ENCODE assay signal across 12 mouse cellular contexts in the genomic region with DNA sequence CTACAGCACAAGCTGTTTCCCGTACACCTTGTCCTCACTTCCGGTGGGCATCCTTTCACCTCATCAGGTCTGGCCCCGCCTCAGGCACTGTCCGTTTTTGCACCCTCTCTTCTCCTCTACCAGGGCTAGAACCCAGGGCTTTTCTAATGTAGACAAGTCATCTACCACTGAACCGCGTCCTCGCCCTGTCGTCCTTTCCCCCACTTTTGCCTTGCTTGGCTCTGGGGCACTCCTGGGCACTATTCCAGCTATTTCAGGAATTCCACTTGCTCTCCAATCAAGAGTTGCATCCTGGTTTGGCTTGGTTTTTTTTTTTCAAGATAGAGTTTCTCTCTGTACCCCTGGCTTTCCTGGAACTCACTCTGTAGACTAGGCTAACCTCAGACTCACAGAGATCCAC. TPM values are rescaled to one million over a fixed set of nuclear protein-coding genes. Genes with fewer than 3 reads are reported as not detected.
DNase-seq lines count a peak whose midpoint lies in the region; ATAC-seq and TF ChIP-seq lines count a peak whose summit lies in the region.
"Had no signal": no experiment of that assay in that cellular context is flagged by ENCODE, and none has a peak within 500 bp of the region (broad histone marks: within the 10 kb centered on the region; RNA-seq: fewer than 3 reads in every experiment).

No protein-coding gene starts in this region.

- H3K27me3 ChIP-seq in kidney, adult 2 months (replicated peaks; ENCODE audit: control insufficient read depth, insufficient read depth, low read length), result no peaks in the 10 kb centered on the region
- H3K27me3 ChIP-seq in kidney, embryonic 15.5 days, result no peaks in the 10 kb centered on the region
- H3K27me3 ChIP-seq in lung, postnatal 0 days (replicated peaks; ENCODE audit: insufficient read depth, low read length), result no peaks in the 10 kb centered on the region
- no peaks in the 10 kb centered on the region for H3K27me3 ChIP-seq in forebrain, embryonic 13.5 days
- peaks cover 4% of the 10 kb centered on the region; the same call in 1 of the 2 replicates for H3K27me3 ChIP-seq in forebrain, embryonic 12.5 days
- H3K27me3 ChIP-seq: neural tube, embryonic 13.5 days had no signal

- peak; percentile 87 for TF ChIP-seq EP300 in lung, postnatal 0 days (IDR thresholded peaks at IDR 0.05)

- H3K4me2 ChIP-seq in kidney, embryonic 15.5 days, result no peak overlapping the region
- H3K4me2 ChIP-seq in lung, postnatal 0 days (replicated peaks; ENCODE audit: low read depth, low read length), result no peak overlapping the region
- H3K4me2 ChIP-seq in forebrain, embryonic 13.5 days, result no peak overlapping the region
- no peak overlapping the region for H3K4me2 ChIP-seq in forebrain, embryonic 12.5 days
- H3K4me2 ChIP-seq: neural tube, embryonic 13.5 days had no signal

- peak overlapping the region; percentile 28; the same call in 1 of the 2 replicates for H3K27ac ChIP-seq in kidney, adult 2 months (ENCODE audit: insufficient read depth, low read depth, low read length)
- H3K27ac ChIP-seq in kidney, embryonic 15.5 days, result no peak overlapping the region
- H3K27ac ChIP-seq in lung, postnatal 0 days (ENCODE audit: low read length), result peak overlapping the region; percentile 78
- H3K27ac ChIP-seq in forebrain, embryonic 13.5 days, result no peak overlapping the region
- no peak overlapping the region for H3K27ac ChIP-seq in forebrain, embryonic 12.5 days

- no peaks in the 10 kb centered on the region for H3K36me3 ChIP-seq in kidney, adult 2 months (ENCODE audit: control insufficient read depth, insufficient read depth, low read length)
- H3K36me3 ChIP-seq in kidney, embryonic 15.5 days, result no peaks in the 10 kb centered on the region
- no peaks in the 10 kb centered on the region for H3K36me3 ChIP-seq in lung, postnatal 0 days (ENCODE audit: insufficient read depth, low read length)
- H3K36me3 ChIP-seq in forebrain, embryonic 13.5 days (ENCODE audit: poor library complexity, severe bottlenecking), result no peaks in the 10 kb centered on the region
- no peaks in the 10 kb centered on the region for H3K36me3 ChIP-seq in forebrain, embryonic 12.5 days (replicated peaks)
- H3K36me3 ChIP-seq: G1E; neural tube, embryonic 13.5 days had no signal

- no peak for TF ChIP-seq CTCF in kidney, adult 2 months (conservative IDR thresholded peaks at IDR 0.05; ENCODE audit: insufficient read depth, insufficient read length, low read depth, low read length)
- TF ChIP-seq CTCF in lung, postnatal 0 days (IDR thresholded peaks at IDR 0.05), result no peak

- H3K4me3 ChIP-seq in kidney, adult 2 months (ENCODE audit: insufficient read depth, low read depth, low read length), result no peak overlapping the region
- H3K4me3 ChIP-seq in kidney, embryonic 15.5 days (replicated peaks), result no peak overlapping the region
- H3K4me3 ChIP-seq in lung, postnatal 0 days (ENCODE audit: low read depth, low read length), result no peak overlapping the region
- no peak overlapping the region for H3K4me3 ChIP-seq in forebrain, embryonic 13.5 days
- no peak overlapping the region for H3K4me3 ChIP-seq in forebrain, embryonic 12.5 days (replicated peaks)
- H3K4me3 ChIP-seq: neural tube, embryonic 13.5 days had no signal

- 38% methylated on average over 8 of the region's 8 CpGs for WGBS in kidney, adult 2 months
- 76% methylated on average over 8 of the region's 8 CpGs for WGBS in kidney, embryonic 15.5 days
- WGBS in lung, postnatal 0 days, result 34% methylated on average over 8 of the region's 8 CpGs
- WGBS in forebrain, embryonic 13.5 days, result 90% methylated on average over 8 of the region's 8 CpGs
- 88% methylated on average over 8 of the region's 8 CpGs for WGBS in forebrain, embryonic 12.5 days

- H3K9me3 ChIP-seq in kidney, embryonic 15.5 days (replicated peaks), result no peaks in the 10 kb centered on the region
- no peaks in the 10 kb centered on the region for H3K9me3 ChIP-seq in lung, postnatal 0 days (ENCODE audit: low read length)
- H3K9me3 ChIP-seq in forebrain, embryonic 13.5 days (replicated peaks), result no peaks in the 10 kb centered on the region
- no peaks in the 10 kb centered on the region for H3K9me3 ChIP-seq in forebrain, embryonic 12.5 days
- H3K9me3 ChIP-seq: G1E; neural tube, embryonic 13.5 days had no signal

- ATAC-seq in kidney, embryonic 15.5 days (replicated peaks; ENCODE audit: low FRiP score), result no peak
- ATAC-seq in lung, postnatal 0 days, result peak; percentile 55
- ATAC-seq in forebrain, embryonic 13.5 days, result no peak
- no peak for ATAC-seq in forebrain, embryonic 12.5 days (ENCODE audit: low FRiP score)

- peaks cover 30% of the 10 kb centered on the region for H3K4me1 ChIP-seq in kidney, adult 2 months (ENCODE audit: control insufficient read depth, insufficient read depth, low read length)
- H3K4me1 ChIP-seq in kidney, embryonic 15.5 days, result peaks cover 30% of the 10 kb centered on the region
- H3K4me1 ChIP-seq in lung, postnatal 0 days (ENCODE audit: insufficient read depth, low read depth, low read length), result peaks cover 7% of the 10 kb centered on the region
- peaks cover 19% of the 10 kb centered on the region for H3K4me1 ChIP-seq in forebrain, embryonic 13.5 days
- peaks cover 17% of the 10 kb centered on the region for H3K4me1 ChIP-seq in forebrain, embryonic 12.5 days

- TF ChIP-seq POLR2A in kidney, adult 2 months (IDR thresholded peaks at IDR 0.05; ENCODE audit: low read depth, low read length), result no peak

- DNase-seq in kidney, adult 2 months, result peak; percentile 89
- peak; percentile 75 for DNase-seq in adipocyte (ENCODE audit: low spot score)
- peak; percentile 69 for DNase-seq in heart, postnatal 4 days
- peak; percentile 86 for DNase-seq in lung, postnatal 0 days (ENCODE audit: low spot score)
- DNase-seq in layer of hippocampus, adult 11-12 months (ENCODE audit: low spot score), result no peak
- DNase-seq: gastrocnemius, postnatal 36 days; thymus, postnatal 36 days had no signal

- H3K9ac ChIP-seq in kidney, embryonic 15.5 days, result no peak overlapping the region
- H3K9ac ChIP-seq in lung, postnatal 0 days (replicated peaks; ENCODE audit: low read depth), result no peak overlapping the region
- H3K9ac ChIP-seq in forebrain, embryonic 13.5 days, result no peak overlapping the region
- no peak overlapping the region for H3K9ac ChIP-seq in forebrain, embryonic 12.5 days
- H3K9ac ChIP-seq: neural tube, embryonic 13.5 days had no signal

RNA-seq across cellular contexts. Expression of a gene that starts 53.0 kb away (rescaled TPM):
- polyA plus RNA-seq in kidney, adult 2 months (2012; rRNA removed), result 11.3 and 12.7 TPM in 2 replicates
- 3.4 and 3.6 TPM in 2 replicates for polyA plus RNA-seq in kidney, embryonic 15.5 days (2015; fragmentation: Nextera tagmentation; extraction: Ambion mirVana)
- total RNA-seq in heart, postnatal 4 days (2021), result 10 to 100 TPM; 20.3 to 23.2 TPM
- 3.6 and 4.3 TPM in 2 replicates for polyA plus RNA-seq in lung, postnatal 0 days (2015; fragmentation: Nextera tagmentation; extraction: Ambion mirVana)
- polyA plus RNA-seq in forebrain, embryonic 13.5 days (2015; fragmentation: Nextera tagmentation; extraction: Ambion mirVana), result 2.2 and 2.6 TPM in 2 replicates
- 1.7 and 1.8 TPM in 2 replicates for polyA plus RNA-seq in forebrain, embryonic 12.5 days (2016; fragmentation: Nextera tagmentation; extraction: Ambion mirVana)
- total RNA-seq: G1E had no signal
- polyA plus RNA-seq: G1E had no signal

RNA-seq across cellular contexts. Expression of a gene that starts 55.5 kb away (rescaled TPM):
- 40.2 and 46.7 TPM in 2 replicates for polyA plus RNA-seq in kidney, adult 2 months (2012; rRNA removed)
- 24.6 and 26.3 TPM in 2 replicates for polyA plus RNA-seq in kidney, embryonic 15.5 days (2015; fragmentation: Nextera tagmentation; extraction: Ambion mirVana)
- 10 to 100 TPM; 15.0 to 17.4 TPM for total RNA-seq in heart, postnatal 4 days (2021)
- 11.3 and 14.8 TPM in 2 replicates for polyA plus RNA-seq in lung, postnatal 0 days (2015; fragmentation: Nextera tagmentation; extraction: Ambion mirVana)
- polyA plus RNA-seq in forebrain, embryonic 13.5 days (2015; fragmentation: Nextera tagmentation; extraction: Ambion mirVana), result 13.9 and 15.8 TPM in 2 replicates
- polyA plus RNA-seq in forebrain, embryonic 12.5 days (2016; fragmentation: Nextera tagmentation; extraction: Ambion mirVana), result 15.7 and 16.6 TPM in 2 replicates

Comparison
In these comparisons a context has a peak if more than half of its experiments do, and no peak if none do; other contexts are left out.
1. H3K27ac ChIP-seq: peak in kidney, adult 2 months (single experiment) and lung, postnatal 0 days (single experiment); none in kidney, embryonic 15.5 days (single experiment), forebrain, embryonic 13.5 days (single experiment) and forebrain, embryonic 12.5 days (single experiment).